Mouse (Mus musculus) lung, postnatal 0 days (tissue): ENCODE data around the gene Fbxl19.

Source experiments
- CTCF ChIP-seq: IDR thresholded peaks from 2 replicates; pipeline ENCODE4 v1.5.1; 2016; ENCODE audit warnings: antibody characterized with exemption, mild to moderate bottlenecking
- EP300 ChIP-seq: IDR thresholded peaks from 2 replicates; pipeline ENCODE4 v1.6.1; 2016; ENCODE audit warnings: antibody characterized with exemption, mild to moderate bottlenecking, control low read depth

- TF ChIP-seq CTCF: no peak
- TF ChIP-seq EP300: no peak
Observed at GRCm38 (mm10) chr7:127718339-127718738, 26.0 kb upstream of the Fbxl19 start.
